Mouse (Mus musculus) kidney, embryonic 14.5 days (tissue): ENCODE results near the gene Phykpl. TPM values are rescaled to one million over a fixed set of nuclear protein-coding genes. Genes with fewer than 3 reads are reported as not detected.

Experiments
- ATAC-seq: fragments of 200-750 bp; cut with Nextera tagmentation; 2 replicates; pipeline ENCODE4 v1.8.0; 2017; ENCODE audit warnings: moderate number of reproducible peaks, mild to moderate bottlenecking, moderate TSS enrichment, moderate library complexity; ENCODE audit not compliant: low FRiP score, low TSS enrichment
- H3K27ac ChIP-seq: fragments of 300-500 bp; sonication (generic); 2 replicates; pipeline ENCODE4 v1.5.1; 2014; ENCODE audit warnings: low read depth, mild to moderate bottlenecking, low read length, moderate library complexity, mixed read lengths
- H3K27me3 ChIP-seq: fragments of 300-500 bp; sonication (generic); 2 replicates; pipeline ENCODE4 v1.6.1; 2014; ENCODE audit warnings: mild to moderate bottlenecking, low read length; ENCODE audit not compliant: control insufficient read depth, insufficient read depth
- H3K36me3 ChIP-seq: fragments of 300-500 bp; sonication (generic); 2 replicates; pipeline ENCODE4 v1.6.1; 2014; ENCODE audit warnings: low read length, mixed read lengths; ENCODE audit not compliant: control insufficient read depth, insufficient read depth
- H3K4me1 ChIP-seq: fragments of 300-500 bp; sonication (generic); 2 replicates; pipeline ENCODE4 v1.6.1; 2014; ENCODE audit warnings: low read length, mixed read lengths; ENCODE audit not compliant: control insufficient read depth, insufficient read depth
- H3K4me2 ChIP-seq: fragments of 300-500 bp; sonication (generic); replicated peaks from 2 replicates; pipeline ENCODE4 v1.6.1; 2014; ENCODE audit warnings: low read depth, mild to moderate bottlenecking, low read length
- H3K4me3 ChIP-seq: fragments of 300-500 bp; sonication (generic); 2 replicates; pipeline ENCODE4 v1.5.1; 2014; ENCODE audit warnings: mild to moderate bottlenecking, low read length
- H3K9ac ChIP-seq: fragments of 300-500 bp; sonication (generic); 2 replicates; pipeline ENCODE4 v1.6.1; 2014; ENCODE audit warnings: low read depth, mild to moderate bottlenecking, low read length, moderate library complexity
- H3K9me3 ChIP-seq: fragments of 300-500 bp; sonication (generic); 2 replicates; pipeline ENCODE4 v1.6.1; 2016; ENCODE audit warnings: low read length; ENCODE audit not compliant: control insufficient read depth
- WGBS: fragments of 180-500 bp; shearing (Covaris S2); extraction: QIAGEN DNeasy Blood & Tissue Kit; methylation state at CpG from one replicate; pipeline ENCODE4 v1.1.7; 2014; 5-methylcytosine and 5-hydroxymethylcytosine counted together
- polyA plus RNA-seq: library from polyadenylated mRNA; unstranded; fragments of >200 nt; fragmentation: Nextera tagmentation; extraction: Ambion mirVana; gene quantifications from 2 replicates; pipeline ENCODE4 v1.2.1, GENCODE M21; 2014

Gene Phykpl
- polyA plus RNA-seq, 1 experiment from 2014 or later, result 23.2 TPM

- Histone ChIP-seq H3K4me2 (no peak overlapping the region; the same call in 1 of the 2 replicates), H3K27me3 (no peaks in the 10 kb centered on the region), H3K4me3 (no peak overlapping the region), H3K36me3 (peaks cover 9% of the 10 kb centered on the region; the same call in 1 of the 2 replicates), H3K4me1 (peaks cover 15% of the 10 kb centered on the region; the same call in 1 of the 2 replicates), H3K9me3 (no peaks in the 10 kb centered on the region), H3K9ac (peak overlapping the region; percentile 20; the same call in 1 of the 2 replicates), H3K27ac (peak overlapping the region; percentile 65; the same call in 1 of the 2 replicates)
- 71% methylated on average over 5 of the region's 5 CpGs for WGBS
- ATAC-seq, result no peak
These were observed 53.9 kb downstream of the Phykpl start for GRCm38 (mm10) chr11:51638497-51638896.

- no peak overlapping the region for H3K27ac ChIP-seq
These were observed 56.2 kb downstream of the Phykpl start for GRCm38 (mm10) chr11:51640748-51641147.

GRCm38 (mm10) chr11:51643202-51643601 lies 58.6 kb downstream of the Phykpl start:
- no peak for ATAC-seq
- Histone ChIP-seq H3K27ac (no peak overlapping the region), H3K4me2 (no peak overlapping the region)

More at GRCm38 (mm10) chr11:51640748-51641147, 56.2 kb downstream of the Phykpl start:
- H3K4me3 ChIP-seq, result no peak overlapping the region
- H3K36me3 ChIP-seq, result peaks cover 25% of the 10 kb centered on the region; the same call in 1 of the 2 replicates
- no peak overlapping the region for H3K9ac ChIP-seq
- peaks cover 20% of the 10 kb centered on the region; the same call in 1 of the 2 replicates for H3K4me1 ChIP-seq
- no peak overlapping the region for H3K4me2 ChIP-seq
- H3K9me3 ChIP-seq, result no peaks in the 10 kb centered on the region
- no peak for ATAC-seq
- WGBS, result 81% methylated on average over 7 of the region's 7 CpGs
- no peaks in the 10 kb centered on the region for H3K27me3 ChIP-seq

DNA sequence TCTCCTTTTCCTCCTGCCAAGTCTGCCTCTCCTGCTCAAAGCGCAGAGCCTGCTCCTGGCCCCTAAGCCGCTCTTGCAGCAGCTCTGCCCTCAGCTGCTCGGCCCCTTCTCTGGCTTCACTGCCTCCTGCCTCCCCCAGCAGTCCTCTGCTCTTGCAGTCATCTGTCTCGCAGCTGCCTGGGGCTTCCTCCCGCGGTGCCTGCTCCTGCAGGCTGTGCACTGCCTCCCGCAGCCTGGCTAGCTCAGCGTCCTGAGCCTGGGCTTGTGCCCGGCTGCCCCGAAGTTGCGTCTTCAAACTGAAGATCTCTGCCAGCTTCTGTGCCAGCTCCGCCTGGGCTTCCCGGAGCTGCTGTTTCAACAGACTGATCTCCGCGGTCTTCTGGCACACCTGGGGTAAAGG lies 59.2 kb downstream of the Phykpl start:
- Histone ChIP-seq H3K27ac (no peak overlapping the region), H3K4me3 (no peak overlapping the region), H3K36me3 (peaks cover 26% of the 10 kb centered on the region; the same call in 1 of the 2 replicates), H3K4me2 (no peak overlapping the region), H3K4me1 (peaks cover 25% of the 10 kb centered on the region; the same call in 1 of the 2 replicates), H3K9me3 (no peaks in the 10 kb centered on the region), H3K27me3 (no peaks in the 10 kb centered on the region), H3K9ac (no peak overlapping the region)
- WGBS, result 63% methylated on average over 15 of the region's 15 CpGs
- ATAC-seq, result no peak

More at GRCm38 (mm10) chr11:51643202-51643601, 58.6 kb downstream of the Phykpl start:
- Histone ChIP-seq H3K9ac (no peak overlapping the region), H3K36me3 (peaks cover 26% of the 10 kb centered on the region; the same call in 1 of the 2 replicates), H3K27me3 (no peaks in the 10 kb centered on the region), H3K9me3 (no peaks in the 10 kb centered on the region), H3K4me3 (no peak overlapping the region), H3K4me1 (peaks cover 24% of the 10 kb centered on the region; the same call in 1 of the 2 replicates)
- 80% methylated on average over 9 of the region's 9 CpGs for WGBS

GRCm38 (mm10) chr11:51644217-51644616 lies 59.7 kb downstream of the Phykpl start:
- Histone ChIP-seq H3K9me3 (no peaks in the 10 kb centered on the region), H3K4me1 (peaks cover 29% of the 10 kb centered on the region; the same call in 1 of the 2 replicates), H3K36me3 (peaks cover 26% of the 10 kb centered on the region; the same call in 1 of the 2 replicates), H3K27ac (no peak overlapping the region), H3K4me2 (no peak overlapping the region), H3K27me3 (no peaks in the 10 kb centered on the region), H3K4me3 (no peak overlapping the region), H3K9ac (no peak overlapping the region)
- no peak for ATAC-seq
- WGBS, result 79% methylated on average over 16 of the region's 16 CpGs

DNA sequence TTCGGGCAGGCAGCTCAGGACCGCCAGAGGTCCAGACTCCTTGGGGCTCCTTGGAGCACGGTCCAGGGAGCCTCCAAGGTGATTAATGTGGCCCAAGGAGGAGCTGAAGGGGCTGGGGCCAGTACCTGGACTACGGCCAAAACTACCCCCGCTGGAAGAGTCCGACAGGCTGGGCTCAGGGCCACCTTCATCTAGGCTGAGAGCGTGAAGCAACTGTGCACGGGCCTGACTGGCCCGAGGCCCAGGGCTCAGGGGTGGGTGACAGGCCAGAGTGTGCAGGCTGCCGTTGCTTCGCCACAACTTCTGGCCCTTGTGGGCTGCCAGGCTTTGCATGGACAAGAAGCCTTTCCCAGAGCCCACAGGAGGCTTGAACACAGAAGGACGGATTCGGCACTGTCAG lies 60.7 kb downstream of the Phykpl start:
- H3K4me2 ChIP-seq, result no peak overlapping the region
- WGBS, result 64% methylated on average over 13 of the region's 13 CpGs
- peaks cover 33% of the 10 kb centered on the region; the same call in 1 of the 2 replicates for H3K4me1 ChIP-seq
- ATAC-seq, result no peak
- H3K36me3 ChIP-seq, result peaks cover 26% of the 10 kb centered on the region; the same call in 1 of the 2 replicates
- no peaks in the 10 kb centered on the region for H3K27me3 ChIP-seq
- H3K9ac ChIP-seq, result no peak overlapping the region
- H3K9me3 ChIP-seq, result no peaks in the 10 kb centered on the region
- no peak overlapping the region for H3K27ac ChIP-seq
- H3K4me3 ChIP-seq, result no peak overlapping the region

DNA sequence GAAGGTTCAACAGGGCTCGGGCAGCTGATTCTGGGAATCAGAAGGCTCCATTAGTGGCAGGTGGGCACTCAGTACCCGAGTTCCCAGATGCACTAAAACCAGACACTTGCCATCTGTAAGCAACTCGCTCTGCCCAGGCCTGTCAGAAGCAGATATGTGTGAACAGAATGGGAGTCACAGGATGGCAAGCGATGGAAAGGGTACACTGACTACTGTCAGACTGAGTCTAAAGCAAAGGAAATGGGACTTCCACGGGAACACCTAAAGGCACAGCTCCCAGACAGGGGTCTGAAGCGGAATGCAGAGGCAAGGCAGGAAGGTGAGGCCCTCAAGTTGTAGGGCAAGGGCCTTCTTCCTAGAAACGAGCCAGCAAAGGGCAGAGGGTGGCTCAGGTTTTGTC lies 61.7 kb downstream of the Phykpl start:
- Histone ChIP-seq H3K4me2 (no peak overlapping the region), H3K9ac (no peak overlapping the region), H3K4me1 (peaks cover 33% of the 10 kb centered on the region; the same call in 1 of the 2 replicates), H3K36me3 (peaks cover 26% of the 10 kb centered on the region; the same call in 1 of the 2 replicates), H3K27ac (peak overlapping the region; percentile 31; the same call in 1 of the 2 replicates), H3K9me3 (no peaks in the 10 kb centered on the region), H3K4me3 (no peak overlapping the region), H3K27me3 (no peaks in the 10 kb centered on the region)
- ATAC-seq, result no peak
- 75% methylated on average over 7 of the region's 7 CpGs for WGBS

DNA sequence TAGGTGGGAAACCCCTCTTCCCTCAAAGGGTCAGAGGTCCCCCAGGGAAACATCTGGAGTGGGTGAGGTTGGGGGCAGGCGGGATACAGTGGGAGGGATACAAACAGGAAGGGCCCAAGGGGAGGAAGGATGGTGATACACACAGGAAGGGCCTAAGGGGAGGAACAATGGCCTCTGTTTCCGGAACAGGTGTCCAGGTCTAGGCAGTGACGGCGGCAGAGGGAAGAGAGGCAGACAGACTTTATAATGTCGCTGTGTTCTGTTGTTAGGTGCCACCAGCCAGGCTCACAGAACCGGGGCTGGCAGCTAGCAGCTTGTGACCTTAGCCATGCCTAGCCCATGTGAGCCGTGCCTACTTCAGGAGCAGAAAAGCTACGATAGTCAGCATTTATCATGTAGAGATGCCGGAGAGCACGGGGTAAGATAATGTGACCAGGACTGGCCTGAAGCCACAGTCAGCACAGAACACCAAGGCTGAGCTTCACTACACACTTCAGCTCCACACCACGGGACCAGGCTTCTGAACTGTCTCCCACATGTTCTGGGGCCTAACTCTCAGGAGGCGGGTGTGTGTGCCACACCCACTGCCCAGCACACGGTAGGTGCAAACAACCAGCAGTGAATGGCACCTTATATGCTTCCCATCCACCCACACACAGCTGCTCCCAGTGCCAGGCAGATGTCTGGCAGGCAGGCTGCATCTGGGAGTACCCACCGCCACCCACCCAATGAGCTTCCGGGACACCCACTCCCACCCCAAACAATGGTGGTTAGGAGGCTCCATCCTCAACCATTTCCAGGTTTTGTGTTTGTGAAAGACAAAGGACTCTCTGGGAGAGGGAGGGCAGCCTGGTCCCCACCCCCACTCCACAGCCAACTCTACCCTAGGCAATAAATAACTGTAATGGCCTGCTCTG lies 62.5 kb downstream of the Phykpl start:
- peaks cover 33% of the 10 kb centered on the region; the same call in 1 of the 2 replicates for H3K4me1 ChIP-seq
- H3K36me3 ChIP-seq, result peaks cover 26% of the 10 kb centered on the region; the same call in 1 of the 2 replicates
- peak overlapping the region; percentile 97 for H3K4me2 ChIP-seq
- no peaks in the 10 kb centered on the region for H3K9me3 ChIP-seq
- H3K27me3 ChIP-seq, result no peaks in the 10 kb centered on the region
- ATAC-seq, result no peak
- peak overlapping the region; percentile 12 for H3K4me3 ChIP-seq
- H3K9ac ChIP-seq, result no peak overlapping the region
- WGBS, result 57% methylated on average over 15 of the region's 15 CpGs
- peak overlapping the region; percentile 77 for H3K27ac ChIP-seq
